Mouse (Mus musculus): ENCODE results near the gene Acot6. TPM values are rescaled to one million over a fixed set of nuclear protein-coding genes. Genes with fewer than 3 reads are reported as not detected.

The Acot6 gene
- polyA plus RNA-seq, 1 experiment, result not detected

DNA sequence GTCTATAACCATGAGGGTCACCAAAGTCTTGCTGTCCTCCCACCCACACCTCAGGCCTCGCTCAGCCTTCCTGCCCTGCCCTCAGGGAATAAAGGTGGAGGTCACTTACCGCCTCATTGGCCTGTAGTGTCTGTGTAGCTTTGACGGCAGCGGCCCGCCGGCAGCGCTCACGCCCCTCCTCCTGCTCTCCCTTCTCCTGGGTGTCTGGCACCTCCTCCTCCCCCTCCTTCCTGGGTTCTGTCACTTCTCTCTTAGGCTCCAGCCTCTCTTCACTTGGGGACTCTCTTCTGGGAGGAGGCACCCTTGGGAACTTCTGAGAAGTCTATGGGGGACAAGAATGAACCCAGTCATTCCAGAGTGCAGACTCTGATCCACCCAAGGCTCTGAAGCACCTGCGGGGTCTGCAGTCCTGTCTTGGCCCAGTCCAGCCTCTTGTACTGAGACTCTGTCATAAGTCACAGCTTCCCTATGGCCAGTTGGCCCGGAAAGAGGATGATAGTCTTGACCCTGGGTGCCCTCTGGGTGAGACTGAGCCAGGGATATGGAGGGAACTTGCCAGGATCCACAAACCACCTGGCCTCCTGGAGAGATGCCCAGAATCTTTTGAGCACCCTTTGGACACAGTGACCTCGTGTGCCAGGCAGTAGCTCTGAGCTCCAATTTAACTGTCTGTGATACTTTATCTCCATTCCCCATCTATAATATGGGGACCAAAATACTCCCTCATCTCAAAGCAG lies 54.5 kb downstream of the Acot6 start:
- TF ChIP-seq CTCF (IDR thresholded peaks at IDR 0.05; ENCODE audit: insufficient read depth, low read depth, low read length), result no peak
- no peak for TF ChIP-seq POLR2A (IDR thresholded peaks at IDR 0.05; ENCODE audit: insufficient read depth, low read depth, low read length)
- no peak overlapping the region for H3K27ac ChIP-seq (ENCODE audit: insufficient read depth, low read depth, low read length)
- H3K4me1 ChIP-seq (ENCODE audit: control insufficient read depth, insufficient read depth, low read length), result peaks cover 16% of the 10 kb centered on the region
- H3K4me3 ChIP-seq (ENCODE audit: insufficient read depth, low read depth, low read length), result no peak overlapping the region
- WGBS, result 60% methylated on average over 11 of the region's 11 CpGs

DNA sequence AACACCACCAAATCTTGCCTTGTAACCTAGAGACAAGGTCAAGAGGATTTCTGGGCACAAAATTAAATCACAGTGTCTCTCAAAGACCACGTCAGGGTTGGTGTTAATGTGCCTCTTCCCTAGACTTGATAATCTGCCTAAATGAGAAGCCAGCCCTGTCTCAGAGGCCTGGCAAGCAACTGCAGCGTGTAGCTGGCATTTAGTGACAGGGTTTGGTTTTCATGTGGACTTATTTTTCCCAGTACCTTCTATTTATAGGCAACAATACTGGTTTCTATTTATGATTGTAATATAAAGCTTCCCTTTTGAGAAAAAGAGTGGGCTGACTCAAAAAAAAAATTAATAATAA lies 55.0 kb downstream of the Acot6 start:
- peaks cover 14% of the 10 kb centered on the region for H3K4me1 ChIP-seq (ENCODE audit: control insufficient read depth, insufficient read depth, low read length)
- no peak overlapping the region for H3K27ac ChIP-seq (ENCODE audit: insufficient read depth, low read depth, low read length)
- no peak overlapping the region for H3K4me3 ChIP-seq (ENCODE audit: insufficient read depth, low read depth, low read length)
- no peak for TF ChIP-seq POLR2A (IDR thresholded peaks at IDR 0.05; ENCODE audit: insufficient read depth, low read depth, low read length)
- 43% methylated on average over 2 of the region's 2 CpGs for WGBS

DNA sequence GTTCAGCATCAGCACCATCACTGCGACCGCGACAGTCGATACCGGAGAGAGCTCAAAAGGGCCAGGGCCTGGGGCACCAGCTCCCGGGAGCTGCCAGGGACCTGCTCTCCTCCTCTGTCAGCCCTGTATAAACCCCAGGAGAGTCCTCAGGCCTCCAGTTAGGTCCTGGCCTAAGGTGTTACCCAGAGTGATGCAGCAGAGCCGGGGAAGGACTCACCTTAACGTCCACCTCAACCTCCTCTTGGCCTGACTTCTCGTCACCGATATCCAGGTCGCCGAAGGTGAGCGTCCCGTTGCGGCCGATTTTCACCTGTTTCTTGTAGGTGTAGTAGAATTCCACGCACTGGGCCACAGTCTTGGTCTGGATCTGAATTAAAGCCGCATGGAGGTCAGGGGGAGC lies 55.8 kb downstream of the Acot6 start:
- WGBS, result 92% methylated on average over 18 of the region's 18 CpGs
- TF ChIP-seq CTCF (IDR thresholded peaks at IDR 0.05; ENCODE audit: insufficient read depth, low read depth, low read length) (no peak), POLR2A (IDR thresholded peaks at IDR 0.05; ENCODE audit: insufficient read depth, low read depth, low read length) (no peak)
- H3K27ac ChIP-seq (ENCODE audit: insufficient read depth, low read depth, low read length), result no peak overlapping the region
- H3K4me1 ChIP-seq (ENCODE audit: control insufficient read depth, insufficient read depth, low read length), result peaks cover 12% of the 10 kb centered on the region
- H3K4me3 ChIP-seq (ENCODE audit: insufficient read depth, low read depth, low read length), result no peak overlapping the region

DNA sequence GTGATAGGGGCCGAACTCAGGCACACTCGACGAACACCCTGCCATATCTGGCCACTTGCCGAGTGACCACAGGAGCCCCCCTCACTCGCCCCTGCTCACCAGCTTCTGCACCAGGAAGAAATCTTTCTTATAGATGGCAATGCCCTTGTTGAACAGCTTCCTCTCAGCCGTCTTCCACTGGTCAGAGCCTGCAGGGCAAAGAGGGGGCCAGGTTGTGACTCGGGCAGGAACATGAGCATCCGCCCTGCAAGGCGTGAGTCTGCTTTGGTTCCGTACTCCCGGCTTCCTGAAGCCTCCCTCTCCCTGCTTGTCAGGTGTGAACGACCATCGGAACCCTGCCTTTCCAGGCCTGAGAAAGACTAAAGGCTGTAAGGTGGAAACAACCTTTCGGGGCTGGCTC lies 57.7 kb downstream of the Acot6 start:
- Histone ChIP-seq H3K4me3 (ENCODE audit: insufficient read depth, low read depth, low read length) (no peak overlapping the region), H3K4me1 (ENCODE audit: control insufficient read depth, insufficient read depth, low read length) (peaks cover 10% of the 10 kb centered on the region), H3K27ac (ENCODE audit: insufficient read depth, low read depth, low read length) (no peak overlapping the region)
- WGBS, result 93% methylated on average over 14 of the region's 14 CpGs
- TF ChIP-seq CTCF (IDR thresholded peaks at IDR 0.05; ENCODE audit: insufficient read depth, low read depth, low read length) (no peak), POLR2A (IDR thresholded peaks at IDR 0.05; ENCODE audit: insufficient read depth, low read depth, low read length) (no peak)

DNA sequence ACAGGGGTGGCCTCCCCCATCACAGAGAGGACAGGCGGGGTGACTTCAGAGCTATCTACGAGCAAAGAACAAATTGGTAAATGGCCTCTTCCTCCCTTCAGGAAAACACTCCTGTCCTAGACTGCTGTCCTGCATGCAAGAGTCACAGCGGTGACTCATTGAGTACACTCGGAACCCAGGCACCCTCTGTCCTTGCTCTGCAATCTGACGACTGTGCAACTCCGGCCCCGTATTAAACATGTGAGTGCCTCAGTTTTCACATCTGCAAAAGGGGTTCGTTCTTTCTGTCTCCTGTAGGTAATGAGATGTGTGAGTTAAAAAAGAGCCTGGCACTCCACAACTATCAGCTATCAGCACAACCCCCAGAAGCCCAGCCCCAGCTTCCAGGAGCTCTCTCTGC lies 60.0 kb downstream of the Acot6 start:
- no peak for TF ChIP-seq POLR2A (IDR thresholded peaks at IDR 0.05; ENCODE audit: insufficient read depth, low read depth, low read length)
- no peak for TF ChIP-seq CTCF (IDR thresholded peaks at IDR 0.05; ENCODE audit: insufficient read depth, low read depth, low read length)
- Histone ChIP-seq H3K4me3 (ENCODE audit: insufficient read depth, low read depth, low read length) (no peak overlapping the region), H3K4me1 (ENCODE audit: control insufficient read depth, insufficient read depth, low read length) (peaks cover 11% of the 10 kb centered on the region), H3K27ac (ENCODE audit: insufficient read depth, low read depth, low read length) (no peak overlapping the region)
- 84% methylated on average over 8 of the region's 8 CpGs for WGBS

Other genes with a start within 250 kb of the Acot6 start
- gene Numb, start 178.7 kb upstream of the Acot6 start, polyA plus RNA-seq (2012; ENCODE audit: insufficient read depth, insufficient read length, low replicate concordance, missing spikeins), result not detected in 2 replicates
- gene Riox1, start 150.0 kb upstream of the Acot6 start, polyA plus RNA-seq (2012; ENCODE audit: insufficient read depth, insufficient read length, low replicate concordance, missing spikeins), result not detected in 2 replicates
- gene Heatr4, start 115.8 kb upstream of the Acot6 start, polyA plus RNA-seq (2012; ENCODE audit: insufficient read depth, insufficient read length, low replicate concordance, missing spikeins), result not detected in 2 replicates
- not detected in 2 replicates for gene Acot2, start 112.8 kb upstream of the Acot6 start, polyA plus RNA-seq (2012; ENCODE audit: insufficient read depth, insufficient read length, low replicate concordance, missing spikeins)
- gene Acot1, start 91.2 kb upstream of the Acot6 start, polyA plus RNA-seq (2012; ENCODE audit: insufficient read depth, insufficient read length, low replicate concordance, missing spikeins), result not detected in 2 replicates
- not detected in 2 replicates for gene Acot4, start 62.3 kb upstream of the Acot6 start, polyA plus RNA-seq (2012; ENCODE audit: insufficient read depth, insufficient read length, low replicate concordance, missing spikeins)
- not detected in 2 replicates for gene Gm49366, start 61.7 kb upstream of the Acot6 start, polyA plus RNA-seq (2012; ENCODE audit: insufficient read depth, insufficient read length, low replicate concordance, missing spikeins)
- gene Acot3, start 48.5 kb upstream of the Acot6 start, polyA plus RNA-seq (2012; ENCODE audit: insufficient read depth, insufficient read length, low replicate concordance, missing spikeins), result not detected in 2 replicates
- not detected in 2 replicates for gene Acot5, start 31.3 kb upstream of the Acot6 start, polyA plus RNA-seq (2012; ENCODE audit: insufficient read depth, insufficient read length, low replicate concordance, missing spikeins)
- not detected in 2 replicates for gene Dnal1, start 13.7 kb downstream of the Acot6 start, polyA plus RNA-seq (2012; ENCODE audit: insufficient read depth, insufficient read length, low replicate concordance, missing spikeins)
- not detected in 2 replicates for gene Pnma1, start 47.8 kb downstream of the Acot6 start, polyA plus RNA-seq (2012; ENCODE audit: insufficient read depth, insufficient read length, low replicate concordance, missing spikeins)
- gene Elmsan1, start 118.2 kb downstream of the Acot6 start, polyA plus RNA-seq (2012; ENCODE audit: insufficient read depth, insufficient read length, low replicate concordance, missing spikeins), result not detected in 2 replicates
- gene Ptgr2, start 184.6 kb downstream of the Acot6 start, polyA plus RNA-seq (2012; ENCODE audit: insufficient read depth, insufficient read length, low replicate concordance, missing spikeins), result not detected in 2 replicates
- not detected in 2 replicates for gene Zfp410, start 216.2 kb downstream of the Acot6 start, polyA plus RNA-seq (2012; ENCODE audit: insufficient read depth, insufficient read length, low replicate concordance, missing spikeins)